Mouse (Mus musculus) stomach, embryonic 14.5 days (tissue): ENCODE measurements around the gene Tgfbi. TPM values are rescaled to one million over a fixed set of nuclear protein-coding genes. Genes with fewer than 3 reads are reported as not detected.

Experiments used
- ATAC-seq: fragments of 200-750 bp; cut with Nextera tagmentation; 2 replicates; pipeline ENCODE4 v1.8.0; 2017; ENCODE audit warnings: low read depth, moderate TSS enrichment; ENCODE audit not compliant: insufficient number of reproducible peaks, insufficient read depth, low FRiP score
- H3K27ac ChIP-seq: fragments of 300-500 bp; sonication (generic); 2 replicates; pipeline ENCODE4 v1.5.1; 2014; ENCODE audit warnings: mild to moderate bottlenecking, low read length, moderate library complexity, mixed read lengths
- H3K27me3 ChIP-seq: fragments of 300-500 bp; sonication (generic); 2 replicates; pipeline ENCODE4 v1.6.1; 2014; ENCODE audit warnings: low read length, control low read depth, mixed read lengths; ENCODE audit not compliant: control insufficient read depth, insufficient read depth
- H3K36me3 ChIP-seq: fragments of 300-500 bp; sonication (generic); 2 replicates; pipeline ENCODE4 v1.6.1; 2014; ENCODE audit warnings: mild to moderate bottlenecking, control low read depth, low read length, moderate library complexity, mixed read lengths; ENCODE audit not compliant: control insufficient read depth, insufficient read depth
- H3K4me1 ChIP-seq: fragments of 300-500 bp; sonication (generic); 2 replicates; pipeline ENCODE4 v1.6.1; 2014; ENCODE audit warnings: low read length, control low read depth, mixed read lengths; ENCODE audit not compliant: control insufficient read depth, insufficient read depth
- H3K4me2 ChIP-seq: fragments of 300-500 bp; sonication (generic); replicated peaks from 2 replicates; pipeline ENCODE4 v1.6.1; 2014; ENCODE audit warnings: low read depth, low read length, control low read depth
- H3K4me3 ChIP-seq: fragments of 300-500 bp; sonication (generic); 2 replicates; pipeline ENCODE4 v1.5.1; 2014; ENCODE audit warnings: low read depth, low read length, control low read depth
- H3K9ac ChIP-seq: fragments of 300-500 bp; sonication (generic); replicated peaks from 2 replicates; pipeline ENCODE4 v1.6.1; 2014; ENCODE audit warnings: low read depth, mild to moderate bottlenecking, control low read depth, low read length, moderate library complexity, mixed read lengths
- H3K9me3 ChIP-seq: fragments of 300-500 bp; sonication (generic); 2 replicates; pipeline ENCODE4 v1.6.1; 2016; ENCODE audit warnings: low read depth, low read length, control low read depth; ENCODE audit not compliant: control insufficient read depth
- WGBS: fragments of 180-500 bp; shearing (Covaris S2); extraction: QIAGEN DNeasy Blood & Tissue Kit; methylation state at CpG from one replicate; pipeline ENCODE4 v1.1.7; 2014; 5-methylcytosine and 5-hydroxymethylcytosine counted together
- polyA plus RNA-seq: library from polyadenylated mRNA; unstranded; fragments of >200 nt; fragmentation: Nextera tagmentation; extraction: Ambion mirVana; gene quantifications from 2 replicates; pipeline ENCODE4 v1.2.1, GENCODE M21; 2014

The Tgfbi gene
- polyA plus RNA-seq, 1 experiment from 2014 or later, result 123 TPM

DNA sequence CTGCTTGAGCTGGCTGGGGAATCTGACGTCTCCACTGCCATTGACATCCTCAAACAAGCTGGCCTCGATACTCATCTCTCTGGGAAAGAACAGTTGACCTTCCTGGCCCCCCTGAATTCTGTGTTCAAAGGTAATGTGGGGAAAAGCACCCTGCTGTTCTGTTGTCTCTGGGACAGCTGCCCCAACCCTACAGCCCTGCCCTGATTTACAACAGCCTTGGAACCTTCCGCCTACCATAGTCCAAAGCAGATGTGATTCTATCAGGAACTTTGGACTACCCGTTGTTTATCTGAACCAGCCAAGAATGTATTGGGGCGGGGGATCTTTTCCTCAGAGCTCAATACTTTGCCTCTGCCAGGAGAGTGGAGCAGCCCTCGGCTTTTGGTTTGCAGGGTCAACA, 21.2 kb downstream of the Tgfbi start:
- no peaks in the 10 kb centered on the region for H3K9me3 ChIP-seq
- no peak overlapping the region for H3K9ac ChIP-seq
- peaks cover 32% of the 10 kb centered on the region for H3K36me3 ChIP-seq
- WGBS, result 39% methylated on average over 6 of the region's 6 CpGs
- ATAC-seq, result no peak
- no peaks in the 10 kb centered on the region for H3K27me3 ChIP-seq
- H3K27ac ChIP-seq, result peak overlapping the region; percentile 3; the same call in 1 of the 2 replicates
- H3K4me1 ChIP-seq, result peaks cover 39% of the 10 kb centered on the region
- H3K4me2 ChIP-seq, result no peak overlapping the region
- no peak overlapping the region for H3K4me3 ChIP-seq

DNA sequence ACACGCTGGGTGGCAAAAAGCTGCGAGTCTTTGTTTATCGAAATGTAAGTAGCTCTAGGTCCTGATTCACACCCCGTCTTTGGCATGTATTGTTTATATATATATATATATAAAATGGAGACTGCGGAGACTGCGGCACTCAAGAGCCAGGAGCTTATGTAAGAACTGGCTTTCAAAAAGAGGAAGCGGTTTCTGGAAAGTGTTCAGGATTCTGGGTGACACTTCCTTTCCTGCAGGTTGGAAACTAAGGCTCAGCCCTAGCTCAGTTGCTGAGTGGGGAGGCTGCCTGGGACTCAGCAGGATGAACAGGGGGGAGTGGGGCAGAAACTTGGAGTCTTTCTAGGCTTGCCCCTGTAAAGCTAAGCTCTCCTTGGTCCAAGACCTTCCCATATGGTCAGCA, 22.0 kb downstream of the Tgfbi start:
- H3K4me2 ChIP-seq, result no peak overlapping the region

GRCm38 (mm10) chr13:56634139-56634615, 24.9 kb downstream of the Tgfbi start:
- peak overlapping the region; percentile 95 for H3K27ac ChIP-seq
- H3K4me1 ChIP-seq, result peaks cover 46% of the 10 kb centered on the region
- H3K9ac ChIP-seq, result no peak overlapping the region
- no peaks in the 10 kb centered on the region for H3K27me3 ChIP-seq
- 7% methylated on average over 7 of the region's 7 CpGs for WGBS
- H3K4me3 ChIP-seq, result no peak overlapping the region
- ATAC-seq, result peak; percentile 47; the same call in 1 of the 2 replicates
- peaks cover 45% of the 10 kb centered on the region for H3K36me3 ChIP-seq
- H3K9me3 ChIP-seq, result no peaks in the 10 kb centered on the region
- H3K4me2 ChIP-seq, result 0 out of 2 replicates have a peak overlapping the region, but pooled peaks have one; percentile 0

More for the DNA sequence above, 22.0 kb downstream of the Tgfbi start:
- peaks cover 46% of the 10 kb centered on the region for H3K4me1 ChIP-seq
- H3K9me3 ChIP-seq, result no peaks in the 10 kb centered on the region
- ATAC-seq, result no peak
- H3K9ac ChIP-seq, result no peak overlapping the region
- no peak overlapping the region for H3K4me3 ChIP-seq
- peaks cover 32% of the 10 kb centered on the region for H3K36me3 ChIP-seq
- H3K27ac ChIP-seq, result peak overlapping the region; percentile 3; the same call in 1 of the 2 replicates
- 57% methylated on average over 7 of the region's 7 CpGs for WGBS
- H3K27me3 ChIP-seq, result no peaks in the 10 kb centered on the region

- Histone ChIP-seq H3K4me1 (peaks cover 46% of the 10 kb centered on the region), H3K4me2 (peak overlapping the region; percentile 0; the same call in 1 of the 2 replicates), H3K27me3 (no peaks in the 10 kb centered on the region), H3K27ac (peak overlapping the region; percentile 95), H3K9ac (no peak overlapping the region), H3K36me3 (peaks cover 38% of the 10 kb centered on the region; the same call in 1 of the 2 replicates), H3K9me3 (no peaks in the 10 kb centered on the region), H3K4me3 (no peak overlapping the region)
- ATAC-seq, result peak; percentile 85
- WGBS, result 4% methylated on average over 7 of the region's 7 CpGs
These were observed 25.6 kb downstream of the Tgfbi start for GRCm38 (mm10) chr13:56634920-56635319.

GRCm38 (mm10) chr13:56637027-56637426, 27.7 kb downstream of the Tgfbi start:
- no peak overlapping the region for H3K4me2 ChIP-seq
- peaks cover 26% of the 10 kb centered on the region; the same call in 1 of the 2 replicates for H3K36me3 ChIP-seq
- no peak overlapping the region for H3K27ac ChIP-seq
- H3K4me3 ChIP-seq, result no peak overlapping the region
- WGBS, result 89% methylated on average over 8 of the region's 8 CpGs
- ATAC-seq, result no peak
- H3K27me3 ChIP-seq, result no peaks in the 10 kb centered on the region
- no peak overlapping the region for H3K9ac ChIP-seq
- H3K4me1 ChIP-seq, result peaks cover 30% of the 10 kb centered on the region
- H3K9me3 ChIP-seq, result no peaks in the 10 kb centered on the region

DNA sequence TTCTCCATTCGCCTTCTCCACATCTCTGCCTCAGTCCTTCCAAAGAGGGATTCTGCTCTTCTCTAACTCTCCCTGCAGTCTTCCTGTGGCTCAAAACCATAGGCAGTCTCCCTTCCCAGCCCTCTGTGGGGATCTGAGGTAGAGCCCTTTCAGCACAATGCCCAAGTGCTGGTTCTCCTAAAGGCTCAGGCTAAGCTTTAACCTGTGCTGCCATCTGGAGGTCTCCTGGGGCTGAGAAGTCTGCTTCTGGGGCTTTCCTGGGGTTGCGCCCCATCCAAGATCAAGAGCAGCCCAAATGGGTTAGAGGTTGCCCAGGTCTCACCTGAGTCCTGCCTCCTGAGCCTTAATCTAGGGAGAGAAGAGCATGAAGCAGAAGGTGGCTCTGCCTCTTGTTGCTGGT, 32.4 kb downstream of the Tgfbi start:
- ATAC-seq, result no peak
- H3K27ac ChIP-seq, result no peak overlapping the region
- H3K9ac ChIP-seq, result no peak overlapping the region
- H3K36me3 ChIP-seq, result peaks cover 12% of the 10 kb centered on the region; the same call in 1 of the 2 replicates
- WGBS, result 87% methylated on average over 2 of the region's 2 CpGs
- H3K4me1 ChIP-seq, result peaks cover 12% of the 10 kb centered on the region
- no peak overlapping the region for H3K4me3 ChIP-seq
- H3K4me2 ChIP-seq, result no peak overlapping the region
- H3K27me3 ChIP-seq, result no peaks in the 10 kb centered on the region
- no peaks in the 10 kb centered on the region for H3K9me3 ChIP-seq

DNA sequence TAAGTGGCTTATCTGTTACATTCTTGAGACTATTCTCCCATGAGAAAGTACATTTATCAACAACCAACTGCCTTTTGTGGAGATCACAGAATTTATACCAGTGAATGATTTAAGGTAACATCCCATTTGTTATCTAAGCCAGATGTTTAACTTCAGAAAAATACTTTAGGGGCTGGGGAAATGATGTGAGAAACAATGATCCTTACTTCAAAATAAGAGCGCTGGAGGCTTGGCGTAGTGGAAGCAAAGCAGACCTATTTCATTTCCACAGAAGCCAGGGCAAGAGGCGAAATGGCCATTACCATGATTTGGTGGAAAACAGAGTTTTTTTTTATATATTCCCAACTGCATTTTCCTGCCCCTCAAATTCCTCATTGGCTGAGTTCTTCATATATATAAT, 34.7 kb downstream of the Tgfbi start:
- Histone ChIP-seq H3K9ac (no peak overlapping the region), H3K27ac (no peak overlapping the region), H3K9me3 (no peaks in the 10 kb centered on the region), H3K4me1 (peaks cover 27% of the 10 kb centered on the region), H3K27me3 (no peaks in the 10 kb centered on the region), H3K36me3 (no peaks in the 10 kb centered on the region), H3K4me3 (no peak overlapping the region), H3K4me2 (no peak overlapping the region)
- WGBS, result 55% methylated on average over 3 of the region's 3 CpGs
- ATAC-seq, result no peak

DNA sequence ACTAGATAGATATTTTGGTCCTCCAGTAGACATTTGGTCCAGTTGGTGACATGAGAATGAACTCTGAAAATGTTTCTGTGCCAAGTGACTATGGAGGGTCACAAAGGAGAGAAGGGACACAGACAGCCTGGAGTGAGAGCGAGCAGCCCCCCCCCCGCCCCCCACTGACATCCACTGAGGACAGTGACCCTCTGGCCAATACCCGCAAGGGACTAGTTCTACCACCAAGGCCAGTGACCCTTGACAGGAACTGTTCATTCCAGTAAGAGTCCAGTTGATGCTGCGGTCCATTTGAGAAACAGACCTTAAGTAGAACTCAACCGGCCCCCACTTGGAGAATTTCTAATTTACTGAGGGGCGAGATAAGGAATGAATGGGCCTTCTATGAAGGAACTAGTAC, 36.4 kb downstream of the Tgfbi start:
- Histone ChIP-seq H3K4me1 (peaks cover 27% of the 10 kb centered on the region), H3K9ac (no peak overlapping the region), H3K27me3 (no peaks in the 10 kb centered on the region), H3K4me3 (no peak overlapping the region), H3K9me3 (no peaks in the 10 kb centered on the region), H3K36me3 (no peaks in the 10 kb centered on the region), H3K4me2 (no peak overlapping the region), H3K27ac (no peak overlapping the region)
- ATAC-seq, result no peak
- WGBS, result 83% methylated on average over 6 of the region's 6 CpGs
